Mouse (Mus musculus) ZHBTc4 (cell line): ENCODE measurements around the gene Zfp189.

Experiments
- DNase-seq: peaks from one replicate; pipeline ENCODE4 v3.0.0-alpha.2; 2011; ENCODE audit warnings: low read depth, low spot score

Zfp189 gene

GRCm38 (mm10) chr4:49536671-49537070 lies 15.7 kb downstream of the Zfp189 start:
- no peak for DNase-seq

GRCm38 (mm10) chr4:49539665-49540064 lies 18.7 kb downstream of the Zfp189 start:
- DNase-seq = no peak

GRCm38 (mm10) chr4:49540966-49541365 lies 20.0 kb downstream of the Zfp189 start:
- DNase-seq = no peak

GRCm38 (mm10) chr4:49546026-49546425 lies 25.1 kb downstream of the Zfp189 start:
- DNase-seq = no peak

- DNase-seq = no peak
These were observed 26.0 kb downstream of the Zfp189 start for GRCm38 (mm10) chr4:49546873-49547543.

GRCm38 (mm10) chr4:49547544-49548219 lies 26.7 kb downstream of the Zfp189 start:
- no peak for DNase-seq

GRCm38 (mm10) chr4:49549383-49549782 lies 28.4 kb downstream of the Zfp189 start, which contains the start of gene Aldob:
Gene Aldob (minus strand): TSS chr4:49549546.
- DNase-seq = no peak

- DNase-seq = no peak
These were observed 32.4 kb downstream of the Zfp189 start for GRCm38 (mm10) chr4:49553380-49553779.

GRCm38 (mm10) chr4:49557375-49557774 lies 36.4 kb downstream of the Zfp189 start:
- no peak for DNase-seq

GRCm38 (mm10) chr4:49558181-49558580 lies 37.2 kb downstream of the Zfp189 start:
- DNase-seq = no peak

GRCm38 (mm10) chr4:49559915-49560772 lies 39.2 kb downstream of the Zfp189 start:
- DNase-seq = peak; percentile 7

GRCm38 (mm10) chr4:49567613-49568012 lies 46.6 kb downstream of the Zfp189 start:
- peak; percentile 77 for DNase-seq

GRCm38 (mm10) chr4:49572194-49572593 lies 51.2 kb downstream of the Zfp189 start:
- no peak for DNase-seq
